Mouse (Mus musculus) gonadal fat pad, adult 2 months (tissue): Measurements from ENCODE around the gene Slc25a25. TPM values are rescaled to one million over a fixed set of nuclear protein-coding genes. Genes with fewer than 3 reads are reported as not detected.

Source experiments
- DNase-seq: peaks from one replicate; pipeline ENCODE4 v3.0.0-alpha.2; 2012; ENCODE audit warnings: low read depth
- polyA plus RNA-seq: library from polyadenylated mRNA; depleted of rRNA; stranded (reverse); fragments of >200 nt; gene quantifications from 2 replicates; pipeline ENCODE4 v1.2.3, GENCODE M21; 2012

Slc25a25 gene
- polyA plus RNA-seq, 1 experiment: 39.5 TPM

DNA sequence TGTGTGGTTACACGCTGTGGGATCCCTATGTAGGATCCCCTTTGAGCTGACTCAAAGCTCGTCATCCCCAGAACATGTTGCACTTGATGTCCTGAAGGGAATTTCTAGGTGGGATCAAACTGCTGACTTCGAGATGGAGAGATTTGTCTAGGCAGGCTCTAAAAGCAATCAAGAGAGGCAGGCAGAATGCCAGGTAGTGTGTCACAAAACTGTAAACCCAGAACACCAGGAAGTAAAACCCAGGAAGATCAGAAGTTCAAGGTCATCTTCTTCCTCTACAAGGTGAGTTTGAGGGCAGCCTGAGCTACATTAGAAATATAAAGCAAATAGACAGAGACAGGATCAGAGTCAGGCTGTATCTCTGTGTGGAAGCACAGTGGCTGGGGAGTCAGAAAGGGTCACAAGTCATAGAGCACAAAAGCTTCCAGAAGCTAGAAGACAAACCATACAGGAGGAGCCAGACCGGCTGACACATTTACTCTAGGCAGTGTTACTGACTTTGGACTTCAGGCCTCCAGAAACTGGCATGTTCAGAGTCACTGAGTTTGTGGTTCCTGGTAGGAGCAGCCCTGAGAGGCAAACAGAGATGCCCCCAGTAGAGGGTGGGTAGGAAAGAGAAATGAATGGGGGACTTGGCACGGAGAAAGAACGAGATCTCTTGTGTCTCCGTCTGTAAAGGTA is 44.0 kb downstream of the Slc25a25 start:
- DNase-seq: no peak

DNA sequence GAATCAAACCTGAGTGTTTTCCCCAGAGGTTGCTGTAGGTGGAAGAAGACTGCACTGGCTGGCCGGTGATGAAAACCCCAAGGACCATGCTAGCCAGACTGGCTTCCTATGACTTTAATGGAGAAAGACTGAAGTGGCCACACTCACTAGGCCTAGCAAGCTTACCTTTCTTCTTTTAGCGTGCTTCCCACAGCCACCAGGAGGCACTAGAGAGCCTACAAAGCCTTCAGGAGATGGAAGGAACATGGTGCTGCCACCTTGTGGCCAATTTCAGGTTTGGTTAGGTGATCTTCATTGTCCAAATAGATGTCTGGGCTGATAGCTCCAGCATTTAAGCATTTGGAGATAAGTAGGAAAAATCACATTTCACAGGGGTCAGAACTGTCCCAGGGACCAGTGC is 46.6 kb downstream of the Slc25a25 start:
- DNase-seq: no peak

DNA sequence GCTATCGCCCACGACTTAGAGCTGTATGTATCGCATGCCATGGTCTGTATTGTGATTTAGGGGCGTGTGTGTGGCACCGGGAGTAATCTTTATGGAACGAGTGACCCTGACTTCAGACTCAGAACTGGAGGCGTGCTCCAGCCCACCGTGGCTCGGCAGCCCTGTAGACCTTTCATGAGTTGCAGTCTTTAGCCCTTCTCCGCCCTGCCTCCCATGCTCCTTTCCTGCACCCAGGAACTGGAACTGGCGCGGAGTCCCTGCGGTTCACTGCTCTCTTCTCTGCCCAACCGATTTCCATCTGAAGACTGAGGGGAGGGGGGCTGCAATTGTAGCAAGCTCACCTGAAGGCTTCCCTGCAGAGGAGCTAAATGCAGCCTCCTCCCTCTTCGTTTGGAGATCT is 54.5 kb downstream of the Slc25a25 start:
- DNase-seq: no peak

DNA sequence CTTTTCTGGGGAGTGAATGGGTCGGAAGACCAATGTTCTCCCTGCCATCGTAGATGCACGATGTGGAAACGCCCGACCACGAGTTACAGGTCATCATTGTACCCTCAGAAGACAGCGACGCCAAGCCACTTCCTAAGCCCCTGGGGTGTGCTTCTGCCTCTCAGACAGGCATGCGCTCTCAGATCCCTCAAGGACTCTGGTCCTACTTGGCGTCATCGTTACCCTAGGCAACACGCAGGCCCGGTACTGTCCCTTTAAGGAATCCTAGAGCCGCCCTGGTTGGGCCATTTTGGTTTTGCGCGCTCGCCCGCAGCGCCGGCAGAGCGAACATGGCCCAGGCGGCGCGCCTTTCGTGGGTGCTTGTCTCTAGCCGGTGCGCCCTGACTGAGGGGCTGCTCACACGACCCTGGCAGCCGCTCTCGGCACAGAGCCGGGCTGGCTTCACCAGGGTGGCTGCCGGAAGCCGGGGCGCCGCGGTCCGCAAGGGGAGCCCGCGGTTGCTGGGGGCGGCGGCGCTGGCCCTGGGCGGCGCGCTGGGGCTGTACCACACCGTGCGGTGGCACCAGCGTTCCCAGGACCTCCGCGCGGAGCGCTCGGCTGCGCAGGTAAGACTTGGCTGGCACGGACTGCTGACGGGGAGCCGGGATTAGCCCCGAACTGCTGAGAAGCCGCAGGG is 55.2 kb downstream of the Slc25a25 start:
- no peak for DNase-seq

DNA sequence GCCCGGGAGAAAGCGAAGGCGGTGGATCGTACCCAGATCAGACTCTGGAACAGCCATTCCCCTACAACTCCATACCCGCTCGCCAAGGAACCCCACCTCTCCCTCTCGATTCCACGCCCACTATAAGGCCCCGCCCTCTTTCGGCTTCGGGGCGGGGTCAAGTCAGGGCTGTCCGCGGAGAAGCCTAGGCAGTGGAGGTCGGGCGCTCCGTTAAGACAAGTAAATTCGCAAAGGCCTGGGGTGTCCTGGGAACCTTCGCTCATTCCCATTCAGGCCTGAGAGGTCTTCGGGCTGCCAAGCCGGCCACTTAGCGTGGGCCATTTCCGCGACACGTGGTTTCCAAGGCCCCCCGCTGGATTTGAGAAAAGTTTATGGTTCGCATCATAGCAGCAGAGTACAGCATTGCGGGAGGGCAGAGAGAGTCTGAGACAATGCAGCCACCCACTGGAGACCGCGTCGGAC is 55.7 kb downstream of the Slc25a25 start, which contains the start of gene Ptges2:
Gene Ptges2 (plus strand): TSS at position 413 of the 462 bp plus-strand sequence.
- DNase-seq: no peak

DNA sequence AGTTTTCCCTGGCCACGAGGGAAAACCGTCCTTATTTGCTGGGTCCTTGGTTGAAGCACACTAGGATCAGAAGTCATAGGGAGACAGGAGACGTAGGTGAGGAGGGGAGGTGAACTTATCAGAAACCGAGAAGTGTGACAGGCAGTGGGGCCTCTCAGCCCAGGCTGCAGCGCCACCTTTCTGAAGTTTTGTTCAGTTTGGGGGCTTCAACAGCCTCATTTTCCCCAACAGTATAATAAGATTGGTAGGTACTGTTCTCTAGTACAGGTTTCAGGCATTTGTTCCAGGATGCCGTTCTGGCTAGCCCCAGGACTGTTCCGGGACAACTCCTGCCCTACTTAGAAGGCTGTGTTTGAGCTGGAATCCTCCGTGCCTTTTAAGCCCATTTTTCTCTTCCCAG is 56.3 kb downstream of the Slc25a25 start:
- DNase-seq: no peak

DNA sequence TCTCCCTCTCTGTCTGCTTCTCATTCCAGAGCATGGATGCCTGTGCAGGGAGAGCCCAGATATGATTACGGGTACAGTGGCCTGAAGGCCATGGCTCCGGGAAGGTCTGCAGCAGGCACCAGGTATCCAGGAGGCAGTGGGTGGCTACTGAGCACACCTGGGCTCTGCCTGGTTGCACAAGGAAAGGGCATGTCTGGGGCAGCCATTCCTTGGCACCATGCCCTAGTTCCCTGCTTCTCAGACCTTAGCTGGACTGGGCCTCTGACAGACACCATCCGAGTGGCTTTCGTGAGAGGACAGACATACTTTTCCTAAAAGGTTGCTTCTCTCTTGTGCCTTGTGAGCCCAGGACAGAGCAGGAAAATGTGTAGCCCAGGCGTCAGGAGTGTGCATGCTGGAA is 59.2 kb downstream of the Slc25a25 start:
- no peak for DNase-seq

DNA sequence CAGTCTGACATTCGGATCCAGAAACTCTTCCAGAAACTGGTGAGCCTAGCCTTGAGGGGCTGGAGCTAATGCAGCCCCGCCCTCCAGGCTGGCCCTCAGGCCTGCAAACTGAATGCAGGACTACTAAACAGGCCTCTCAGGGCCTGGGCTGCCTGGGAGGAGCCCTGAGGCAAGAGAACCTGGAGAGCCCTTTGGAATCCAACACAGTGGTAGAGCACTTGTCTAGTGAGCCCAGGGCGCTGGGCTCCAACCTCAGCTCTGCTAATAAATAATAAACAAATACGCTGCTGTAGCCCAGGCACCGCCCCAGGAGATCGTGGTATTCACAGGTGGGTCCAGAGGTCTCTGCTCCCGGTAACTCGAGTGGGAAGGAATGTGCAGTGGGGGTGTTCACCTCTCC is 60.4 kb downstream of the Slc25a25 start:
- DNase-seq: no peak

DNA sequence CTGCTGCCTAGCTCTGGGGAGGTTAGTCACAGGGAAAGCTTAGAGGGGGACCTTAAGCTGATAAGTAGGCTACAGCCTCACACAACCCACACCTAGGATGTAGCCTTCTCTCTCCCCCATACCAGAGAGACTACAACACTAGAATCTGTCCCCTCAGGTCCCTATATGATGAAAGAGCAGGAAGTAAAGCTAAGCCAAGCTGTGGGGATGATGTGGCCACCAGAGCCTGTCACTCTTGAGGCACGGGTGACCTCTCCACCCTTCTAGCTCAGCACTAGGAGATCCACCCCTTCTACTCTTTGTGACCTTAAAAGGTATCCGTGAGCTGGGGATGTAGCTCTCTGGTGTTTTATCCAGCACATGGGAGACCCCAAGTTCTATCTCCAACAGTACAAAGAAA is 62.1 kb downstream of the Slc25a25 start:
- DNase-seq: no peak

DNA sequence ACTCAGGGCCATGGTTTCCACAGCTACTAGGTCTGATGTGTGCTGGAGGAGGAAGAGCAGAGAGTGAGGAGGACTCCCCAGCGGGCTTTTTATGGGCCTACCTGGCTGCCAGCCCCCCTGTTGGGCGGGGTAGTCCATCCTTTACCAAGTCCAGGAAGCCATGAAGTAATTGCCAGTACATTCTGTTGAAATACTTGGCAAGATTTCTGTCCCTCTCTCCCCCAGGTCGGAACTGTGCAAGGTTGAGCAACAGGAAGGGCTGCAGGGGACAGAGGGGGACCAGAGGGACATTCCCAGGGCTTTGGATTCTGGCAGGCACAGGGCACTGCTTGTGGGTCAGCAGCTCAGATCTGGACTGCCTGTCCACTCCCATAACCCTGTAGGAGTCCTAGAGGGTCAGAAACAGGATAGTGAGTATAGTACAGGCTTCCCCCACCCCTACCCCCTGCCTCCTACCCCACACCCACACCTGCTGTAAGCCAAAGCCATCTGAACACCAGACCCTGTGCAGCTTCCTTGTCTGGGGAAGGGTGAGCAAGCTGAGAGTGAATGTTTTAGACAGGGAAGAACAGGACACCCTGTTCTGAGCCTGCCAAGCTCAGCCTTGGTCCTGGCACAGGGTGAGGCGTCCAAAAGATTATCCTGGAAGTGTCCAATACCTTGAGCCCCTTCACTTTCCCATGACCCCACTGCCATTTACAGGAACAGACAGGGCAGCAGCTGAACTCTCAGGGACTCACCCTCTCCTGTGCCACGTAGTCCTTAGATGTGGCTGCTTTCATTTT is 63.3 kb downstream of the Slc25a25 start, which contains the start of gene Lcn2:
Gene Lcn2 (minus strand): TSS at position 547 of the 785 bp plus-strand sequence.
- no peak for DNase-seq

DNA sequence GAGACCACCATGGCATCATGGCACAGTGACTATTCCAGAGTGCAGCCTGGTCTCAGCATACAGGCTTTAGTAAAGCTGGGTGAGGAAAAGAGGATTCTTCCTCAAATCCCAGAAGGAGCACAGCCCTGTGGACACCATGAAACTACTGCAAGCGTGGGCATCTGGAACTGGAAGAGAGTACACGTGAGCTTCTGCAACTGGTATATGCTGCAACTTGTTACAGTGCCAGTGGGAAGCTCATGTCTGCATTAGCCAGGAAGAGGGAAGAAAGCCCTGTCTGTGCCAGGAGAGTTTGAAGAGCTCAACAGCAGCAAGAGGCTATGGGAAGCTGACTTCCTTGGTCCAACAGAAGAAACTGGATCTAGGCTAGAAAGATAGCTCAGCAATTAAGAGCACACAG is 68.6 kb downstream of the Slc25a25 start:
- DNase-seq: no peak

DNA sequence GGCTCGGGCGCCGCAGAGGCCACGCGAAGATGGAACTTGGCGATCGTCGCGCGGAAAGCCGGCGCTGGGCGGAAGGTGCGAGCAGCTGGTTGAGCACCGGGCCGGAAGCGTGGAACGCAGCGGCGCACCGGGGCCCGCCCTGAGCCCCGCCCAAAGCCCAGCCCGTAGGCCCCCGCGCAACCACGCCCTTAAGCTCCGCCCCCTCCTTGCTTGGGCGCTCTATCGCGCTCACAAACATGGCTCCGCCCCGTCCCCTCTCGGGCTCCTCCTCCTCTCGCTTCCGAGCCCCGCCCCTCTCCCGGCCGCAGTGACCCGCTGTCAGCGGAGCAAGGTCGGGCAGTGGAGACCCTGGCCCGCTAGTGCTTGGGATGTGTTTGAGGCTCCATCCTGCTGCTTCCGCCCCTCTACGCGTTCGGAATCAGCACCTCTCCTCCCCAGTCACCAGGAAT is 69.4 kb downstream of the Slc25a25 start, which contains the start of gene 1110008P14Rik:
Gene 1110008P14Rik (minus strand): TSS at position 164 of the 449 bp plus-strand sequence.
- DNase-seq: no peak

DNA sequence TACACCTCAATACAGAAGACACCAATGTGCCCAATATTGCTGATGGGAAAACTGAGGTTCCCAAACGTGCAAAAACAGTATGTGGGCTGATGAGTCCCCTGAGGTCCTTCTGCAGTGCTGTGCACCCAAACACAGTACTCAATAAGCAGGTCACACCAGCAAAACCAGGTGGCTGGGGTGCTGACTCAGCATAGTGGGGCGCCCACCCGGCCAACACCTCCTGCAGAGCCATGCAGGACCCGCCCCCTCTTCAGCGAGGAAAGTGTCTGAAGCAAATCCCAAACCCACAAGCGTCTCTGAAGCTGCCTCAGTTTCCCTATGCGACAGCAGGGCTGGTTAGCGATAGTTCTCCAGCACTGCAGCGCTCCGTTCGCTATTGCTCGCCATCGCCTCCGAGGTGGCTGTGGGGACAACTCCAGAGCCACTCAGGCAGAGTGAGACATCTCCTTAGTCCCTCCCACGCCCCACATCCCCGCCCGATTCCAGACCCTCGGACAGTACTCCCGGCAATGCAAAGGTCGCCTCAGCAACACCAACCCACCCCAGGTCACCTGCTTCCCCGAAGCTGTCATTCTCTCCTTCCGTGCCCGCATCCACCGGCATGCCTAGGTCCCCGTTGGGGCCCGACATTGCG is 70.0 kb downstream of the Slc25a25 start:
- no peak for DNase-seq

DNA sequence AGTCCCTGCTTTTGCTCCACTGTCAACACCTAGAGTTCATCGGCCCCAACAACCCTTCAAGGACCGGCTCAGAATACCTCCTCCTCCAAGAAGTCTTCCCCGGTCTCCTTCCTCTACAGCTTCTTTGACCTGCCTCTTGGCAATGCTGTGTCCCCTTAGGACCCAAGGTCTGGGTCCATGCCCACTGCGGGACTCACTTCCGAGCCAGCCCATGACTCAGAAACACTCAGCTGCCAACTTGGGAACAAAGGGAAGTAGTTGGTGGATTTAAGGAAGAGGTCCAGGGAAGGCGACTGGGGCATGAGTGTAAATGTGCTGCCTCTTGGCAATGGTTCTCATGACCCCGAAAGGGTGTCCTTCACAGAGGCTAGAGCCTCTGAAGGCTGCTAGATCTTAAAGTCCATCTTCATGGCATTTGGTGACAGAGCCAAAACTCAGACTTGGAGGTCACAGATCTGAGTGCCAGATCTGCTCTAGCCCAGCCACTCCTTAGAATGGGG is 71.2 kb downstream of the Slc25a25 start:
- no peak for DNase-seq

DNA sequence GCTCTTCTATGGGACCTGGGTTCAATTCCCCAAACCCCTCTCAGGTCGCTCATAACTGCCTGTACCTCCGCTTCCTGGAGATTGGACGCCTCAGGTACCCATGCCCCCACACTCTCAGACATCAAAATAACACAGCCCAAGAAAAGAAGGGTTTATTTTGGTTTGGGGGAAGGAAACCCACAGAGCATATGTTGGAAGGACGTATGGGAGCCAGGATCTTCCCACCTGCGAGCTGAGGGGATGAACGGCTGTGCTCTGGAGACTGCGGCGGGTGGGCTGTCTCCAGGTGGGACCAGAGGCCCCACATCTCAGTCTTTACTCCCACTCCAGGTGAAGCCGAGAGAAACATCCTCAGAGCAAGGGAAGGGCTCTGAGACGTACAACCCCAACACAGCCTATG is 74.3 kb downstream of the Slc25a25 start:
- no peak for DNase-seq

DNA sequence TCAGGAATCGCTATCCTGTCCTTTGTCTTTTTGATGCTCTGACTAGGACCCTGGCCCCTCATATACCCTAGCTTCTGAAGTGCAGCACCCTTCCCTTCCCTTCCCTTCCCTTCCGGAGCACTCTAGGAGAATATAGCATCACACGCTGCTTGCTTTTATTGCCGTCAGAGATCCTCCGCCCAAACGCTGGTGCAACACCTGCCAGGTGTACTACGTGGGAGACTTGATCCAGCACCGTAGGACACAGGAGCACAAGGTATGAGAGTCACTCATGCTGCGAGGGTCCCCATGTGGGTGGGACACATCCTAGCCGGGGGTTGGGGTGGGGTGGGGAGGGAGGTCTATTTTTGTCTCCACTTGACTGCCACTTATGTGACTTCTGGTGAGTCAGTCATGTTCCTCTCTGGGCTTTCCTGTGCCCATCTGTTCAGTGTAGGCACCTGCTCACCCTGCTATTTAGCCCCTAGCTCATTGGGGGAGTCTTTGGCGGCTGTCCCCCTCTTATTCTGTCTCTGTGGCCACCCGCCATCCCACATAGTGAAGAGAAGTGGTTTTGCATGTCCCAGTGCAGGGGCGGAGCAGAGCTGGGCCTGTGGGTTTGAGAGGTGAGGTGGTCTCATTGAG is 75.8 kb downstream of the Slc25a25 start:
- DNase-seq: no peak

DNA sequence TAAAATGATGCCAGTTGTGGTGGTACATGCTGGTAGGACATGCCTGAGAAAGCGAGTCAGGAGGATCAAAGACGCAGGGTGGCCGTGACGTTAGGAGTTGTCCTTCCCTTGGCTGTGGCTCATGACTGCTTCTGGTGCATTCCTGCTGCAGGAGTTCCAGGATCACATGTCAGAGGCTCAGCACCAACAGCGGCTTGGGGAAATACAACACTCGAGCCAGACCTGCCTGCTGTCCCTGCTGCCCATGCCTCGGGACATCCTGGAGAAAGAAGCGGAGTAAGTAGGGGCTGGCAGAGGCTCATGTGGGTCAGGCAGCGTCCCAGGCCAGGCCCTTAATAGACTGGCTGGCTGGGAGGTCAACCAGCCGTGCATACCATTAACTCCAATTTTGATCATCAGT is 77.1 kb downstream of the Slc25a25 start:
- DNase-seq: no peak

DNA sequence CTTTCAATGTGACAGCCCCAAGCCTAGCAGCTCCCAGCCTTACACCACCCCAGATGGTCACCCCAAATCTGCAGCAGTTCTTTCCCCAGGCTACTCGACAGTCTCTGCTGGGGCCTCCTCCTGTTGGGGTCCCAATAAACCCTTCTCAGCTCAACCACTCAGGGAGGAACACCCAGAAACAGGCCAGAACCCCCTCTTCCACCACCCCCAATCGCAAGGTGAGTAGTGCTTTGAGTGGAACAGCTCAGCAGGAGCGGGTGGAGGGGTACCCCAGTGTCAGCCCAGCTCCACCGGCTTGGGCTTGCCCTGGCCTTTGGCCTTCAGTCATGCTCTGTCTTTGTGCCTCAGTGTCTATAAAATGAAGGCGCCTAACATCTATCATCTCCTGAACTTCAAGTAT is 83.9 kb downstream of the Slc25a25 start:
- no peak for DNase-seq
